Mouse (Mus musculus) G1E (cell line): Measurements from ENCODE around the gene Spag6. TPM values are rescaled to one million over a fixed set of nuclear protein-coding genes. Genes with fewer than 3 reads are reported as not detected.
A peak's percentile ranks its signal among the peaks of the same experiment; 100 is the strongest.

Experiments
- ATAC-seq: 2 replicates; pipeline ENCODE4 v1.8.0; 2016; ENCODE audit warnings: mild to moderate bottlenecking; ENCODE audit not compliant: insufficient number of reproducible peaks, poor library complexity, low FRiP score, severe bottlenecking; ENCODE audit errors: extremely low read depth
- DNase-seq: peaks from one replicate; pipeline ENCODE4 v3.0.0; 2012; ENCODE audit warnings: low spot score
- H3K27me3 ChIP-seq: 2 replicates; pipeline ENCODE4 v1.6.1; 2012; ENCODE audit warnings: mild to moderate bottlenecking, low read length, inconsistent platforms; ENCODE audit not compliant: insufficient read depth
- H3K36me3 ChIP-seq: replicated peaks from 2 replicates; pipeline ENCODE3; 2012; ENCODE audit warnings: mild to moderate bottlenecking, inconsistent platforms
- H3K4me1 ChIP-seq: 2 replicates; pipeline ENCODE4 v1.6.1; 2012; ENCODE audit warnings: low read depth, low read length, inconsistent platforms, mixed read lengths; ENCODE audit not compliant: insufficient read depth
- H3K4me3 ChIP-seq: 2 replicates; pipeline ENCODE4 v1.5.1; 2012; ENCODE audit warnings: low read depth, mild to moderate bottlenecking, inconsistent platforms, low read length, moderate library complexity, mixed read lengths
- H3K9me3 ChIP-seq: replicated peaks from 2 replicates; pipeline ENCODE4 v1.6.1; 2012; ENCODE audit warnings: inconsistent platforms
- CTCF ChIP-seq: IDR thresholded peaks from 2 replicates; pipeline ENCODE4 v1.5.1; 2012; ENCODE audit warnings: low read depth, low read length, inconsistent platforms, mixed read lengths
- GATA1 ChIP-seq: IDR thresholded peaks from 2 replicates; pipeline ENCODE4 v1.6.1; 2012; ENCODE audit warnings: borderline replicate concordance, low read length, inconsistent platforms, mixed read lengths
- GATA2 ChIP-seq: IDR thresholded peaks from 2 replicates; pipeline ENCODE4 v1.6.1; 2012; ENCODE audit warnings: low read depth, low read length, inconsistent platforms, borderline replicate concordance
- POLR2AphosphoS5 ChIP-seq: IDR thresholded peaks from 2 replicates; pipeline ENCODE4 v1.6.1; 2012; ENCODE audit warnings: low read depth, low read length, inconsistent platforms; ENCODE audit not compliant: insufficient replicate concordance
- TAL1 ChIP-seq: conservative IDR thresholded peaks from 2 replicates; pipeline ENCODE4 v1.6.1; 2012; ENCODE audit warnings: low read depth, low read length, inconsistent platforms, mixed read lengths
- polyA plus RNA-seq: library from polyadenylated mRNA; stranded (reverse); fragments of >175 nt; gene quantifications from 2 replicates; pipeline ENCODE4 v1.2.3, GENCODE M21; 2012
- total RNA-seq, 2 experiments: library from RNA; stranded (forward) in 1 of 2; stranded (reverse) in 1 of 2; fragments of 200-1000 nt in 1 of 2; fragments of >200 nt in 1 of 2; fragmentation: Nextera tagmentation in 1 of 2; gene quantifications; 2 replicates each; pipeline ENCODE4 v1.2.3; 2014 to 2017

The Spag6 gene
- total and polyA plus RNA-seq, 3 experiments = 0.08 to 0.22 TPM; not detected in 1

DNA sequence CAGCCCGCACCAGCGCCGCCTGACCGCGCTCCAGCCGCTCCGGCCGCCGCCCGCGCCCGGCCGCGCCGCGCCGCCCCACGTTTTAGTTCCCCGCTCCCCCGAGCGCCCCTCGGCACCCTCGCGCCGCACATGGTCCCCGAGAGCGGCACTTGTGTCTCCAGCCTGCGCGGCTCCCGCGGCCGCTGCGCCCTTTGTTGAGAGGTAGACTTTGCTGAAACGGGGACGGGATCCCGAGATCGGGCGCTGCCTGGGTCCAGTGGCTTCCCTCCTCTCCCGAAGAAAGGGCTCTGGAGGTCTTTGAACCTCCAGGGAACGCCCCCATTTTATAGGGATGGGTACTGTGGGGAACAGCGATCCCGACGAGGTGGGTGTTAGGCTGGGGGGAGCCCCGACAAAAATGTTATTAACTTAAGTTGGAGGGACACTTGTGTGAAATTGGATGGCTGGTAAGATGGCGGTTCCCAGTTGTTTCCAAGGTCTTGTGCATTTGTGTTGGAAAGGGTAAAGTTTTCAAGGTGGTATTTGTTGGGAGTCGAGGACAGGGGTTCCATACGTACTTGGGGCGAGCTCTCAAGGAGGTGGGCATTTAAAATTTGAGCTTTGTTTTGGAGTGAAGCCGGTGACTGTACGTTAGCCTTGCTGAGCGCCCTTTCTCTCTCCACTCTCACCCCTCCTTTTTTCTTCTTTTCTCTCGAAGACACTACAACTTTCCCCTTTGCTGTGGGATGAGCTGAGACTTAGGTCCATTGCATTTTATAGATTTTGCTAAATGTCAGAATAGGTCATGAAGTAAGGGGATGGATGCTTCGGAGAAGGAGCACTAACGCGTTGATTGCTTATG, 16.0 kb upstream of the Spag6 start:
- H3K27me3 ChIP-seq = no peaks in the 10 kb centered on the region
- peaks cover 23% of the 10 kb centered on the region for H3K36me3 ChIP-seq
- H3K4me1 ChIP-seq = peaks cover 43% of the 10 kb centered on the region
- no peaks in the 10 kb centered on the region for H3K9me3 ChIP-seq
- ATAC-seq (no peak), DNase-seq (no peak)
- peak overlapping the region; percentile 86 for H3K4me3 ChIP-seq
- no peak for TF ChIP-seq POLR2AphosphoS5
- no peak for TF ChIP-seq CTCF
- no peak for TF ChIP-seq GATA1
- TF ChIP-seq GATA2 = no peak
- TF ChIP-seq TAL1 = no peak

- TF ChIP-seq GATA2 (no peak), TAL1 (no peak), GATA1 (no peak), POLR2AphosphoS5 (no peak), CTCF (no peak)
- Histone ChIP-seq H3K4me1 (peaks cover 36% of the 10 kb centered on the region), H3K36me3 (peaks cover 31% of the 10 kb centered on the region), H3K27me3 (no peaks in the 10 kb centered on the region), H3K9me3 (no peaks in the 10 kb centered on the region), H3K4me3 (no peak overlapping the region)
- ATAC-seq (no peak), DNase-seq (no peak)
Observed at GRCm38 (mm10) chr2:18679701-18680100, 14.1 kb upstream of the Spag6 start.

- DNase-seq (no peak), ATAC-seq (no peak)
- peak overlapping the region; percentile 65; the same call in 1 of the 2 replicates for H3K4me3 ChIP-seq
- peaks cover 34% of the 10 kb centered on the region for H3K4me1 ChIP-seq
- H3K9me3 ChIP-seq = no peaks in the 10 kb centered on the region
- H3K27me3 ChIP-seq = no peaks in the 10 kb centered on the region
- TF ChIP-seq POLR2AphosphoS5 (no peak), TAL1 (no peak), CTCF (no peak), GATA1 (no peak), GATA2 (no peak)
- peaks cover 31% of the 10 kb centered on the region for H3K36me3 ChIP-seq
Observed at GRCm38 (mm10) chr2:18680501-18680900, 13.3 kb upstream of the Spag6 start.

DNA sequence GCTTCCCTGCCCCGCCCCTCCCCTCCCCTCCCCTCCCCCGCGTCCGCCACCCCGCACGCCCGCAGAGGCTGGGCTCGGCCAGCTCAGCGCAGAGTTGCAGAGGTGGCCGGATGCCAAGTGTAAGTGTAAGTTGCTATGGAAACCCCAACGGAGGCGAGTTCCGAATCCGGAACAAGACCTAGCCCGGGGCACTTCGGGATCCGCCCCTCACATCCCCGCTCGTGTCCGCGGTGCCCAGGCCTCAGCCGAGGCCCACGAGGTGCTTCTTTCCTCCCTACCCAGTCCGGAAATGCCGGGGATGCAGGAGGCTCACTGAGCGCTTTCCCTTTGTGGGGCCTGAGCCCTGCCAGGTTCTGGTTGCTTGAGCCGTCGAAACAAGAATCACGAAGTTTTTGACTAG, 12.9 kb upstream of the Spag6 start:
- DNase-seq (peak; percentile 37), ATAC-seq (0 out of 2 replicates have a peak, but pooled peaks have one; percentile 32)
- Histone ChIP-seq H3K4me1 (peaks cover 30% of the 10 kb centered on the region), H3K27me3 (no peaks in the 10 kb centered on the region), H3K4me3 (peak overlapping the region; percentile 65; the same call in 1 of the 2 replicates), H3K36me3 (peaks cover 27% of the 10 kb centered on the region), H3K9me3 (no peaks in the 10 kb centered on the region)
- TF ChIP-seq GATA2 = no peak
- TF ChIP-seq POLR2AphosphoS5 = no peak
- TF ChIP-seq CTCF = no peak
- TF ChIP-seq TAL1 = no peak
- no peak for TF ChIP-seq GATA1

DNA sequence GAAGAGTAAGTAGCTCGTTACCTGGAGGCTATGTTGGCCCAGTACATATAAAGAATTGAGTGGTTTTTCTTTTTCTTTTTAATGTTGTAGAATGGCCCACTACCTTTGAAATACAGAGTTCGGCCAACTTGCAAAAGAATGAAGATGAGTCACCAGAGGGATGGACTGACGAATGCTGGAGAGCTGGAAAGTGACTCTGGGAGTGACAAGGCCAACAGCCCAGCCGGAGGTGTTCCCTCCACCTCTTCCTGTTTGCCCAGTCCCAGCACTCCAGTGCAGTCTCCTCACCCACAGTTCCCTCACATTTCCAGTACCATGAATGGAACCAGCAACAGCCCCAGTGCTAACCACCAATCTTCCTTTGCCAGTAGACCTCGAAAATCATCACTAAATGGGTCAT, 9.8 kb upstream of the Spag6 start:
- peaks cover 7% of the 10 kb centered on the region for H3K27me3 ChIP-seq
- H3K9me3 ChIP-seq = peaks cover 6% of the 10 kb centered on the region
- TF ChIP-seq TAL1 (no peak), POLR2AphosphoS5 (no peak), CTCF (no peak)
- H3K4me3 ChIP-seq = no peak overlapping the region
- H3K36me3 ChIP-seq = peaks cover 25% of the 10 kb centered on the region
- no peak for ATAC-seq
- DNase-seq = no peak
- H3K4me1 ChIP-seq = peaks cover 28% of the 10 kb centered on the region

DNA sequence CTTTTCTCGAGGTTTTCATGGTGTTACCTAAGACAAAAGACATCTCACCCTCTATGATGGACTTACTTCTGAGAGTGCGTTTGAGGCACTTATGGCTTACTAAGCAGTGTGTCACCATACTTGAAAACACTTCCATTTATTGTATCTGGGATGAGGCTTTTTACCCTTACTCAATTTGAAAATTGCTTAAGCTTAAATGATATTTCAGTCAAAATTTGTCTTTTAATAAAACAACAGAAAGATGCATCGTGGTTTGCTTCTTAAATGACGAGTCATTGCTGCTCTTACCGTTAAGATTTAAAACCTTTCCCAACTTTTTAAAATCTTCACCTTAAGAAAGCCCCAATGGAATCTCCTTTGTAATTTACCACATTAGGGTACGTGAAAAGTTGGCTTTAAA, 7.4 kb upstream of the Spag6 start:
- Histone ChIP-seq H3K4me3 (no peak overlapping the region), H3K27me3 (peaks cover 30% of the 10 kb centered on the region), H3K9me3 (peaks cover 6% of the 10 kb centered on the region), H3K4me1 (peaks cover 27% of the 10 kb centered on the region), H3K36me3 (peaks cover 20% of the 10 kb centered on the region)
- DNase-seq (no peak), ATAC-seq (no peak)
- TF ChIP-seq POLR2AphosphoS5 (no peak), TAL1 (no peak)
